Comparison of ENCODE assay signal across 8 mouse cellular contexts in the genomic region with DNA sequence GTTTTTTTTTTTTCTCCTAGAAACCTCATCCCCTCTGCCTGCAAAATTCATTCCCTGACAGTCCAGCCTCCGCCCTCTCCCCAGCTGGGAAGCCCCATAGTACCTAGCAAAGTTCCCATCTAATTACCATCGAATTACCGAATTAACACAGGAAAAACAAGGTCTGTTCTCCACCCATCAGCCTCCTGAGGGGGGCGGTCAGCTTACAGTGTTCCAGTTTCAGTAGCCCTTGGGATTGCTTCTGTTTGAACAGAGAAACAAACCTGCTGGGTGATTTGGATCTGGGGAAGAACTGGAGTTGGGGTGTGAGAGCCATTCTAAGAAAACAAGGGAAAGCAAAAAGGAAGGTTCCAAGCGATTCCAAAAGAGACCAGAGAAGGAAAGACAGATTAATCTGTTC.
DNase-seq lines count a peak whose midpoint lies in the region; ATAC-seq and TF ChIP-seq lines count a peak whose summit lies in the region.

No protein-coding gene starts in this region.

- no peaks in the 10 kb centered on the region for H3K27me3 ChIP-seq in heart, embryonic 12.5 days (replicated peaks)
- peaks cover 53% of the 10 kb centered on the region for H3K27me3 ChIP-seq in E14TG2a.4 (ENCODE audit: insufficient read depth, low read length)
- 0 out of 2 replicates have a peak, but pooled peaks cover 15% of the 10 kb centered on the region for H3K27me3 ChIP-seq in forebrain, embryonic 12.5 days

- intact Hi-C loops in heart, postnatal 10 days (cut with DNase I), result no loop called here

- H3K9ac ChIP-seq in heart, embryonic 12.5 days, result peak overlapping the region; percentile 56; the same call in 1 of the 2 replicates
- peak overlapping the region; percentile 12; the same call in 1 of the 2 replicates for H3K9ac ChIP-seq in forebrain, embryonic 12.5 days

- TF ChIP-seq CTCF in E14TG2a.4 (conservative IDR thresholded peaks at IDR 0.05; ENCODE audit: low read length), result no peak

- DNase-seq in heart, postnatal 10 days, result no peak
- peak; percentile 37 to 57 for DNase-seq in kidney, postnatal 4 days
- DNase-seq in ovary, postnatal 14 days (ENCODE audit: low spot score), result no peak
- no peak for DNase-seq in embryo, embryonic 11 days
- no peak for DNase-seq in left cerebral cortex, adult 18-20 months (ENCODE audit: low spot score in 2 of 2)

- peak overlapping the region; percentile 53 for H3K4me2 ChIP-seq in heart, embryonic 12.5 days
- 0 out of 2 replicates have a peak overlapping the region, but pooled peaks have one; percentile 19 for H3K4me2 ChIP-seq in forebrain, embryonic 12.5 days

- H3K36me3 ChIP-seq in heart, embryonic 12.5 days, result no peaks in the 10 kb centered on the region
- H3K36me3 ChIP-seq in E14TG2a.4 (ENCODE audit: insufficient read depth, low read length), result no peaks in the 10 kb centered on the region
- no peaks in the 10 kb centered on the region for H3K36me3 ChIP-seq in forebrain, embryonic 12.5 days (replicated peaks)

- ATAC-seq in heart, embryonic 12.5 days (ENCODE audit: insufficient number of reproducible peaks, low FRiP score), result no peak
- ATAC-seq in forebrain, embryonic 12.5 days (ENCODE audit: low FRiP score), result no peak

- peak overlapping the region; percentile 96 for H3K27ac ChIP-seq in heart, embryonic 12.5 days (ENCODE audit: poor library complexity, severe bottlenecking)
- H3K27ac ChIP-seq in forebrain, embryonic 12.5 days, result no peak overlapping the region

- H3K9me3 ChIP-seq in heart, embryonic 12.5 days (replicated peaks), result no peaks in the 10 kb centered on the region
- no peaks in the 10 kb centered on the region for H3K9me3 ChIP-seq in E14TG2a.4 (ENCODE audit: low read length)
- no peaks in the 10 kb centered on the region for H3K9me3 ChIP-seq in forebrain, embryonic 12.5 days

- 20% methylated on average over 5 of the region's 5 CpGs for WGBS in heart, embryonic 12.5 days
- WGBS in forebrain, embryonic 12.5 days, result 14% methylated on average over 5 of the region's 5 CpGs

- peaks cover 71% of the 10 kb centered on the region for H3K4me1 ChIP-seq in heart, embryonic 12.5 days (replicated peaks)
- peaks cover 31% of the 10 kb centered on the region for H3K4me1 ChIP-seq in E14TG2a.4 (replicated peaks; ENCODE audit: low read depth, low read length)
- H3K4me1 ChIP-seq in forebrain, embryonic 12.5 days, result peaks cover 18% of the 10 kb centered on the region

- no peak overlapping the region for H3K4me3 ChIP-seq in heart, embryonic 12.5 days
- H3K4me3 ChIP-seq in E14TG2a.4 (replicated peaks; ENCODE audit: low read length), result peak overlapping the region; percentile 48
- no peak overlapping the region for H3K4me3 ChIP-seq in forebrain, embryonic 12.5 days (replicated peaks)

Comparison
In these comparisons a context has a peak if more than half of its experiments do, and no peak if none do; other contexts are left out.
1. DNase-seq: peak in kidney, postnatal 4 days (2 of 2); none in heart, postnatal 10 days (0 of 2), ovary, postnatal 14 days (single experiment), embryo, embryonic 11 days (single experiment) and left cerebral cortex, adult 18-20 months (0 of 2).